Mouse (Mus musculus) midbrain, embryonic 13.5 days (tissue): ENCODE results near the gene Serinc3. TPM values are rescaled to one million over a fixed set of nuclear protein-coding genes. Genes with fewer than 3 reads are reported as not detected.
A peak's percentile ranks its signal among the peaks of the same experiment; 100 is the strongest.
"Not testable (repeated sequence)": the region's sequence is repeated elsewhere in the genome, so short reads cannot be mapped to it uniquely, and the experiment has no call there.

Experiments used
- ATAC-seq: fragments of 200-750 bp; cut with Nextera tagmentation; 2 replicates; pipeline ENCODE4 v1.8.0; 2017; ENCODE audit warnings: mild to moderate bottlenecking, moderate TSS enrichment, moderate library complexity
- H3K27ac ChIP-seq: fragments of 300-500 bp; sonication (generic); 2 replicates; pipeline ENCODE4 v1.5.1; 2015; ENCODE audit warnings: inconsistent platforms, mild to moderate bottlenecking, moderate library complexity
- H3K27me3 ChIP-seq: fragments of 300-500 bp; sonication (generic); 2 replicates; pipeline ENCODE4 v1.6.1; 2015; ENCODE audit warnings: mild to moderate bottlenecking, inconsistent platforms
- H3K36me3 ChIP-seq: fragments of 300-500 bp; sonication (generic); 2 replicates; pipeline ENCODE4 v1.6.1; 2015; ENCODE audit warnings: mild to moderate bottlenecking, inconsistent platforms
- H3K4me1 ChIP-seq: fragments of 300-500 bp; sonication (generic); replicated peaks from 2 replicates; pipeline ENCODE4 v1.6.1; 2015; ENCODE audit warnings: inconsistent platforms
- H3K4me2 ChIP-seq: fragments of 300-500 bp; sonication (generic); replicated peaks from 2 replicates; pipeline ENCODE4 v1.6.1; 2015; ENCODE audit warnings: moderate library complexity, mild to moderate bottlenecking, inconsistent platforms
- H3K4me3 ChIP-seq: fragments of 300-500 bp; sonication (generic); replicated peaks from 2 replicates; pipeline ENCODE4 v1.5.1; 2015; ENCODE audit warnings: mild to moderate bottlenecking, inconsistent platforms
- H3K9ac ChIP-seq: fragments of 300-500 bp; sonication (generic); replicated peaks from 2 replicates; pipeline ENCODE4 v1.6.1; 2015; ENCODE audit warnings: mild to moderate bottlenecking, inconsistent platforms
- H3K9me3 ChIP-seq: fragments of 300-500 bp; sonication (generic); 2 replicates; pipeline ENCODE4 v1.6.1; 2016; ENCODE audit warnings: mild to moderate bottlenecking, inconsistent platforms
- WGBS: fragments of 180-500 bp; shearing (Covaris S2); methylation state at CpG from one replicate; pipeline ENCODE4 v1.1.7; 2015; 5-methylcytosine and 5-hydroxymethylcytosine counted together
- polyA plus RNA-seq: library from polyadenylated mRNA; unstranded; fragments of >200 nt; fragmentation: Nextera tagmentation; extraction: Ambion mirVana; gene quantifications from 2 replicates; pipeline ENCODE4 v1.2.1, GENCODE M21; 2015

Gene Serinc3
- polyA plus RNA-seq: 30.5 and 31.7 TPM in 2 replicates

DNA sequence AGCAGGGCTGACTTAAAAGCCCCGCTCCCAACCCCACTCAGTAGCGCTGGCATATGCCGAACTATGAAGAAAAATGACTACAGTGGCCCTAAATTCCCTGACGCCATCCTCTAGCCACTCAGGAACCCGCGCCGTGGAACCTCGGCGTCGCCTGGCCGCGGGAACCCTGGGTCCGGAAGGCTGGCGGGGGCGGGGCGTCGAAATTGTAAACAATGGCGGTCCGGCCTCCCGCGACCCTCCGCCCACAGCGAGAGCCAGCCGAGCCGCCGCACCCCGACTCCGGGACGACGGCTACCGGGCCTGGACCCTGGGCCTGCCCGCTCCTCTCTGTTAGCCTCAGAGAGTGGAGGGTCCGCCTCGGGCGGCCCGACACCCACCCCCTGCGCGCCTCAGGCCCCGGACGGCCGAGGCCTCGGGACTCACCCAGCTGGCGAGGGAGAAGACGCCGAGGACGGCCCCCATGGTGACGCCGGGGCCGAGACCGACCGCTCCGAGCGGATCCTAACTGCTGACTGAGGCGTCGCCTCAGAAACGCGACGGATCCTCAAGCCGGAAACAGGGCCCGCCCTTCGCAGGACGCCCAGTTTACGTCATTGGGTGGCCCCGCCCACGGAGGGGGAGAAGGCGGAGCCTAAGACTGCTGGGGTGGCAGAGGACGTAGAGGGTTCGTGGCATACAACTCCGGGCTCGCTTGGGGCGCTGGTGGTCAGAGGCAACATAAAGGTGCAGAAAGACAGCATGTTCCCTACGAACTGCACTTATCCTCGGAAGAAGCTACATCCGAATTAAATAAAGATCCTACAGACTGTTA is at the start of gene Serinc3:
Gene Serinc3, minus strand, starts transcription at position 557 of the 811 bp plus-strand sequence.
- WGBS: under 1% methylated on average over 74 of the region's 74 CpGs
- Histone ChIP-seq H3K4me2 (peak within 1 kb of the TSS; percentile 57), H3K9ac (peak within 1 kb of the TSS; percentile 86), H3K9me3 (no peaks in the 10 kb centered on the region), H3K4me3 (peak within 1 kb of the TSS; percentile 83), H3K36me3 (0 out of 2 replicates have a peak, but pooled peaks cover 3% of the 10 kb centered on the region), H3K27ac (peak within 1 kb of the TSS; percentile 98), H3K27me3 (no peaks in the 10 kb centered on the region), H3K4me1 (peaks cover 40% of the 10 kb centered on the region)
- ATAC-seq: peak; percentile 97

DNA sequence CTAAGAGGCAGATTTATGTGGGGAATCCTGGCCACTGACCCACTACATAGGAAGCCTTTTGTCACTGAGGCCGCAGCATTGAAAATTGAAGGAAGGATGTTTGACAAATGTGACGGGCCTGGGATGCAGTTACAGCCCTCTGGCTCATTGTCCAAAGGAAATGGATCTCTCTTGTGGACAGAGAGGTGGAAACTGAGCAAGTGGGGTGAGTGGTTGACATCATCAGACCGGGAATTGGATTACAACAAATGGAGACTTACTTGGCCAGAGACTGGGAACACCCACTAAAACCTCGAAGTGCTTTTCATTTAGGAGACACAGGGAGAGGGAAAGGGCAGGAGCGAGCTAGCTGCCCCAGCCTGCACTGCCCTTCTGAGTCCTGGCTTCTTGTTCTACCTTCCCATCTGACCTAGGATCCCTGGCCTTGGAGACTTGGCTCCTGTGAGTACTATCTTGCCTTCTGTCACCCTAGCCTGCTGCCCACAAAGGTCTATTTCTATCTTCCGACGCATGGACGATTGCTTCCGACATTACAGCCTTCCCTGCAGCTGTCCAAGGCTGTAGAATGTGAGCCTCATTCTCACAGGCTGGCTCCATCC is 48.9 kb upstream of the Serinc3 start:
- no peak overlapping the region for H3K27ac ChIP-seq
- H3K4me2 ChIP-seq: no peak overlapping the region
- WGBS: 76% methylated on average over 9 of the region's 9 CpGs
- H3K9me3 ChIP-seq: no peaks in the 10 kb centered on the region
- no peak for ATAC-seq
- H3K4me3 ChIP-seq: no peak overlapping the region
- no peak overlapping the region for H3K9ac ChIP-seq
- H3K4me1 ChIP-seq: peaks cover 46% of the 10 kb centered on the region
- H3K36me3 ChIP-seq: no peaks in the 10 kb centered on the region
- H3K27me3 ChIP-seq: no peaks in the 10 kb centered on the region

DNA sequence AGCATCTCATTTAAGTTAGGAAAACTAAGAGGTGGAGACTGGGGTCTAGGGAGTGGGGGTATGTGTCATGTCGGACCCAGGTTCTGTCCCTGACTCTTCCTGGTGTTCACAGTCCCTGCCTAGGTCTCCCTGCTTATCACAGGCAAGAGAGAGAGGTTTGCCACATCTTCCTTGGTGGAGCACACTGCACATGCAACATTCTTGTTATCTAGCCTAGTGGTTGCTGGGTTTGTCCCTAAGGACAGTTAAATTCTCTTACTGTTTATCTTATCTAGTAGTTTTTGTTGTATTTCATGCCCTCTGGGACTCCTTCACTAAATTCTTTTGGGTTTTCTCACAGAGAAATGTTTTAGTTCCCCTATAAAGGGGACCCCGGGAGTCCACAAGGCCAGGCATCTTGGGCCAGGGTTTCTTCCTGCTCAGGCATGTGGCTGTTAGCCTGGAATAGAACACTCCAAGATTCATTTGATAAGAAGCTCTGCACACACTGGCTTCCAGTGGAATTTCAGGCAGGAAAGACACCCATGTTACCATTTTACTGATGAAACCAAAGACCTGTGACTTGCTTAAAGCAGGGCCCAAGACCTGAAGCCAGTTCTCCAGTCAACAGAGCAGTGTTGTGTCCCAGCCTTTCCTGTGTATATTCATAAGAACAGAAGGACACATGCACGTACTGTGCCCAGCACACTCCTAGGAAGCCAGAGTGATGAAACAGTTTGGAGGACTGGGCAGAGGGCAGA is 48.1 kb upstream of the Serinc3 start:
- peaks cover 44% of the 10 kb centered on the region for H3K4me1 ChIP-seq
- no peaks in the 10 kb centered on the region for H3K27me3 ChIP-seq
- ATAC-seq: no peak
- no peak overlapping the region for H3K27ac ChIP-seq
- no peak overlapping the region for H3K4me2 ChIP-seq
- WGBS: 88% methylated on average over 3 of the region's 3 CpGs
- H3K9me3 ChIP-seq: no peaks in the 10 kb centered on the region
- no peak overlapping the region for H3K9ac ChIP-seq
- H3K4me3 ChIP-seq: no peak overlapping the region
- no peaks in the 10 kb centered on the region for H3K36me3 ChIP-seq

DNA sequence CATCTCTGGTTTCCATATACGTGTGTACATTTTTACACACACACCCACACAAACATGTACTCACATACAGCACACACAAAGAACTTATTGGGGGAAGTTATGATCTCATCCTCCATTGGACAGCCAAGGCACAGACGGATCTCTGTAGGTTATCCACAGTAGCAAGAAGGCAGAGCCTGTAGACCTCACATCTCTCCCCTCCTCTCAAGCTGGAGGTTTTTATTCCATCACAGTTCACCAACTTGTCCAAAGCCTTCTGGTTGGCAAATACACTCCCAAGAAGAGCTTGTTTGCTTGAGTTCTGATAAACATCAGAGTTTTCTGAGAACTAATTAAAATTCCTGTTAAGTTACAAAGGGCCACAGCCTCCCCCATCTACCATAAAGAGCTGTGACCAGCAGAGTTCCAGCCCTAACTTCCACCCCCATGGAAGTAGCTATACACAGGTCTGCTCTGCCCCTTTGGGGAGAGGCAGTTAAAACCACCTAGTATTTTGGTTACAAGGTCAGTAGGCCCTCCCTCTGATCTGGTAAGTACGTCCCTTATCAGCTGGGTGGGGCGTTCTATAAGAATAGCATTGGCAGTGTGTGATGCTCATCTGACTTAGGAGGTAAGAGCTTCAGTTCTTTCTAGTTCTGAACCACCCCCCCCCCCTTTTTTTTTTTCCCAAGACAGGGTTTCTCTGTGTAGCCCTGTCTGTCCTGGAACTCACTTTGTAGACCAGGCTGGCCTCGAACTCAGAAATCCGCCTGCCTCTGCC is 47.1 kb upstream of the Serinc3 start:
- H3K27me3 ChIP-seq: no peaks in the 10 kb centered on the region
- no peaks in the 10 kb centered on the region for H3K36me3 ChIP-seq
- no peak for ATAC-seq
- no peaks in the 10 kb centered on the region for H3K9me3 ChIP-seq
- H3K4me3 ChIP-seq: no peak overlapping the region
- H3K4me1 ChIP-seq: peaks cover 42% of the 10 kb centered on the region
- no peak overlapping the region for H3K27ac ChIP-seq
- WGBS: 97% methylated on average over 6 of the region's 6 CpGs
- H3K4me2 ChIP-seq: no peak overlapping the region
- H3K9ac ChIP-seq: no peak overlapping the region

DNA sequence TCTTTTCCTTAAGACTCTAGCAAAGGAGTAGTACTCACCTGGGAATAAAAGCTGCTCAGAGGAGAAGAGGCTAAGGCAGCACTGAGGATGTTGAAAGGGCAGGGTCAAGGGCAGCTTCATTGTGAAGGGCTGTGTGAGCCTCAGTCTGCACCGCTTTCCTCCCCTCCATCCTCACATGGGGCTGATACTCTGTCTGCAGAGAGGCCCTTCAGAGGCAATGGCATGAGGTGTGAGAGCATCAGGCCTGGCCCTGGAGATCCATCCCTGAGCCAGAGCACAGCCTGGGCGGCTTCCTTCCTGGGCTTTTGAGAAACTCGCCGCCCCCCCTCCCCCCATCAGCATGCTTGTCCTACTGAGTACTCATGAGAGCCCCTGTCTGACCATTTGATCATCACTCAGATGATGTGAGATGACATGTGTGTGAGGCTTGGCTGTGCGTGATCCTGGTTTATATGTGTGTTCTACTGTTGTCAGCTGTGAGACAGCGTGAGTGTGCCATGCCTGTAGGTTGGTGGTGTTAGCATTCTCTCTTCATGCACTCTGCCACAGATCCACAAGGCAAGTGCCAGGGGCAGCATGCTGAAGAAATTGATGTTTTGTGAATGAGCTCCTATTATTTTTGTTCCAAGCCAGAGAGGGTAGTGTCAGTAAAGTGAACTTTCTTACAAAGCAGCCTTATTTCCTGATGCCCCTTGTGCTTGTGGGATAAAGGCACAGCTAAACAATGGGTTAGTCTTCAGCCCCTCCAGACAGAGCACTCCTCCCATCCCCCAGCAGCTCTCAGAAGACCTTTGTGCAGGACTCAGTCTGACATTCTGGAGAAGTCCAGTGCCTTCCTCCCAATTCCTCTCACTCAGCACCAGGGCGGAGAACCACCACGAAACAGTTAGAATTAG is 45.7 kb upstream of the Serinc3 start:
- no peak overlapping the region for H3K4me2 ChIP-seq
- H3K9me3 ChIP-seq: no peaks in the 10 kb centered on the region
- 0 out of 2 replicates have a peak overlapping the region, but pooled peaks have one; percentile 32 for H3K9ac ChIP-seq
- peak; percentile 62 for ATAC-seq
- H3K36me3 ChIP-seq: no peaks in the 10 kb centered on the region
- peaks cover 32% of the 10 kb centered on the region for H3K4me1 ChIP-seq
- 50% methylated on average over 8 of the region's 8 CpGs for WGBS
- peak overlapping the region; percentile 53 for H3K27ac ChIP-seq
- H3K4me3 ChIP-seq: no peak overlapping the region
- H3K27me3 ChIP-seq: no peaks in the 10 kb centered on the region

DNA sequence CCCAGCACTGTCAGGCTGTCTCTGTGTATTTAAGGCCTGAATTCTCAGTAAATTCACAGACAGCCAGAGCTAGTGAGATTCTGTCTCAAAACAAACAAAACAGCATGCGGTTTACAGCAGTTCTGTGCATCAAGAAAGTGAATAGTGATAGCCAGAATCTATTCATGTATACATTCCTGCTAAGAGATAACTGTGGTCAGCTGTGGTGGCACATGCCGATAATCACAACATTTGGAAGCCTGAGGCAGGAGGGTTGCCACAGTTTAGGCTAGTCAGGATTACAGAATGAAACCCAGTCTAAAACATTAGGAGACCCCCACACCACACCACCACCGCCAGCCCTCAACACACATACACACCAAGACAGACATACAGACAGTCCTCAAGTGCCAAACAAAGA is 44.8 kb upstream of the Serinc3 start:
- WGBS: 92% methylated on average over 3 of the region's 3 CpGs
- no peak for ATAC-seq
- Histone ChIP-seq H3K9me3 (no peaks in the 10 kb centered on the region), H3K4me1 (peaks cover 36% of the 10 kb centered on the region), H3K4me2 (no peak overlapping the region), H3K27me3 (no peaks in the 10 kb centered on the region), H3K9ac (no peak overlapping the region), H3K27ac (peak overlapping the region; percentile 30; the same call in 1 of the 2 replicates), H3K36me3 (no peaks in the 10 kb centered on the region), H3K4me3 (no peak overlapping the region)

DNA sequence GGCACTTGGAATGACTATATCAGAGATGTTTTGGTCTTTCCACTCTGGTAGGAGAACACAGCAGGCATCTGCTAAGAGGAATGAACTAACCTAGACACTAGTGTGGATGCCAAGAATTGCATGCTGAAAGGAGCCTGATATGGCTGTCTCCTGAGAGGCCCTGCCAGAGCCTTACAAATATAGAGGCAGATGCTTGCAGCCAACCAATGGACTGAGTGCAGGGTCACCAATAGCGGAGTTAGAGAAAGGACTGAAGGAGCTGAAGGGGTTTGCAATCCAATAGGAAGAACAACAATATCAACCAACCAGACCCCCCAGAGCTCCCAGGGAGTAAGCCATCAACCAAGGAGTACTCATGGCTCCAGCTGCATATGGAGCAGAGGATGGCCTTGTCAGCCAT is 43.4 kb upstream of the Serinc3 start:
- not testable (repeated sequence) for H3K27me3 ChIP-seq, H3K9ac ChIP-seq, H3K9me3 ChIP-seq, H3K4me2 ChIP-seq, ATAC-seq, H3K36me3 ChIP-seq, H3K27ac ChIP-seq, H3K4me3 ChIP-seq
- WGBS: 100% methylated on average over 1 of the region's 1 CpGs
- H3K4me1 ChIP-seq: peaks cover 28% of the 10 kb centered on the region

DNA sequence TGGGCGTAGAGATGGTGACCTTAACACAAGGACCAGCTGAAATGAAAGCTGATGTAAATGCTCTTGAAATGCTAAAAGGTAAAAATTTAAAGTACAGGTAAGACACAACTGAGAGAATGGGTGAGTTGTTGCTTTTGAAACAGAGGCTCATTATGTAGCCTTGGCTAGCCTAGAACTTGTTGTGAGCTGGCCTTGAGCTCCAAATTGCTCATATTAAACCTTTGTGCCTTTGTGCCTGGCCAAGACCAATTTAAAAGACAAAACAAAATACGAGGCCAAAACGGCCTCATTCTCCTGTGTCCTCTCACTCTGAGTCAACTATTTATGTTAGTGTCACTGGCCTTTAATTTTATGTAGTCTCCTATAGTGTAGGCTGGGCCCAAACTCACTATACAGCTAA is 42.0 kb upstream of the Serinc3 start:
- Histone ChIP-seq H3K4me3 (no peak overlapping the region), H3K4me1 (peaks cover 27% of the 10 kb centered on the region), H3K9me3 (no peaks in the 10 kb centered on the region), H3K27me3 (no peaks in the 10 kb centered on the region), H3K36me3 (no peaks in the 10 kb centered on the region), H3K4me2 (no peak overlapping the region), H3K9ac (no peak overlapping the region), H3K27ac (no peak overlapping the region)
- ATAC-seq: no peak
- 88% methylated on average over 3 of the region's 3 CpGs for WGBS

DNA sequence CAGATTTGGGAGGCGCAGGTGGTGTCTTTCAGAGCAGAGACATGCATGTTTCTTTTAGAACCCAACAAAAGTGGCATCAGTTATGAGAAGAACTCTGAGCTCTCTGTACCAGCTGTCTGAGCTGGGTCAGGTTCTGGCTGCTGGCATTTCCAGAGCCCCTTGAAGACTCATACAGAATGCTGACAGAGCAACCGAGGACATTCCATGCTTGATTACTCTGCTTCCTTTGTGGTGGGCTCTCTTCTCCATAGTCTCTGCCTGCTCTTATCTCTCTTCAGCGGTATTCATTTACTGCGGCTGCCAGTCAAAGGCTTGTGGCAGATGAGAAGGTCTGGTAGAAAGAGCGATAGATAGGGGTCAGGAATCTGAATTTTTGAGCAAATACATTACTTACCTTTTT is 41.3 kb upstream of the Serinc3 start:
- no peaks in the 10 kb centered on the region for H3K36me3 ChIP-seq
- H3K9me3 ChIP-seq: no peaks in the 10 kb centered on the region
- no peak overlapping the region for H3K27ac ChIP-seq
- WGBS: 79% methylated on average over 5 of the region's 5 CpGs
- no peak for ATAC-seq
- peaks cover 26% of the 10 kb centered on the region for H3K4me1 ChIP-seq
- H3K4me2 ChIP-seq: no peak overlapping the region
- no peaks in the 10 kb centered on the region for H3K27me3 ChIP-seq
- H3K9ac ChIP-seq: no peak overlapping the region
- no peak overlapping the region for H3K4me3 ChIP-seq

DNA sequence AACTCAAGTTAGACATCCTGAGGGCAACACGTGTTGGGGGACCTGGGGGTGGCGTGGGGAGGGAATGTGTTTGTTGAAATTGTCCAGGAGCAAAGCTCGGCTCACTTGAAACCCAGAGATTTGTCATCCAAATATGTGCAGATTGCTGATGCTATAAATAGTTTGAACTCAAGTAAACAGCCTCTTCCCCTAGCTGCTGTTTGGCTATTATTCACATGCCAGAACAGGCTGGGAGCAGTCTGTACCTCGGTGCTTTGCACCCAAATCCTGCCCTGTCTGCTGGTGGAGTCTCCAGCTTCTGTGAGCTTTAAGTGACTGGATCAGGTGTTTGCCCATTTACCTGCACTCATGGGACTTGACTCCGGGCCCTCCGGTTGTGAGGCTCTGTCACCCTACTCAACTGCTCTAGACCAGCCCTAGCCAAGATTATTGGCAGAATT is 40.9 kb upstream of the Serinc3 start:
- 85% methylated on average over 6 of the region's 6 CpGs for WGBS
- no peak overlapping the region for H3K27ac ChIP-seq

DNA sequence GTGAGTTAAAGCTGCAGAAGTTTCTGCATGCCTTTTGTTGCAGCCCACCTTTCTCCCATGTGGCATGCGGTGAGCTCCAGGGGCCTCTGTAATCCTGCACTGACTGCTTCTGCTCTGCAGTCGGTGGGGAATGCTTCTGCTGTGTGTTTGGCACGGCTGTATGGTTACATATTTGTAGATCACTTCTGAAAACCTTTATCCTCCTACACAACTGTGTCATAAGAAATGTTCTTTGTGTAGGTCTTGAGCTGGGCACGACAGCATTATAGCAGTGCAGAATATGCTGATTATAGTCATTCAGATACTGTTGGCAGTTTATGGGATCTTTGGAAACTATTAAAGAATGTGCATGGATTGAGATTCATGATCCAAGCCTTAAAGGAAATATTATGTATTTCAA is 40.4 kb upstream of the Serinc3 start:
- Histone ChIP-seq H3K4me3 (no peak overlapping the region), H3K36me3 (0 out of 2 replicates have a peak, but pooled peaks cover 3% of the 10 kb centered on the region), H3K9me3 (no peaks in the 10 kb centered on the region), H3K27me3 (no peaks in the 10 kb centered on the region), H3K4me1 (peaks cover 16% of the 10 kb centered on the region), H3K4me2 (no peak overlapping the region), H3K9ac (no peak overlapping the region), H3K27ac (no peak overlapping the region)
- no peak for ATAC-seq
- 65% methylated on average over 4 of the region's 4 CpGs for WGBS

More for the DNA sequence above, 40.9 kb upstream of the Serinc3 start:
- Histone ChIP-seq H3K9me3 (no peaks in the 10 kb centered on the region), H3K4me3 (no peak overlapping the region), H3K36me3 (0 out of 2 replicates have a peak, but pooled peaks cover 3% of the 10 kb centered on the region), H3K4me1 (peaks cover 21% of the 10 kb centered on the region), H3K4me2 (no peak overlapping the region), H3K27me3 (no peaks in the 10 kb centered on the region), H3K9ac (no peak overlapping the region)
- ATAC-seq: no peak
